Mouse (Mus musculus): ENCODE measurements around the gene Lpar6.
A peak's percentile ranks its signal among the peaks of the same experiment; 100 is the strongest.

Lpar6 gene

DNA sequence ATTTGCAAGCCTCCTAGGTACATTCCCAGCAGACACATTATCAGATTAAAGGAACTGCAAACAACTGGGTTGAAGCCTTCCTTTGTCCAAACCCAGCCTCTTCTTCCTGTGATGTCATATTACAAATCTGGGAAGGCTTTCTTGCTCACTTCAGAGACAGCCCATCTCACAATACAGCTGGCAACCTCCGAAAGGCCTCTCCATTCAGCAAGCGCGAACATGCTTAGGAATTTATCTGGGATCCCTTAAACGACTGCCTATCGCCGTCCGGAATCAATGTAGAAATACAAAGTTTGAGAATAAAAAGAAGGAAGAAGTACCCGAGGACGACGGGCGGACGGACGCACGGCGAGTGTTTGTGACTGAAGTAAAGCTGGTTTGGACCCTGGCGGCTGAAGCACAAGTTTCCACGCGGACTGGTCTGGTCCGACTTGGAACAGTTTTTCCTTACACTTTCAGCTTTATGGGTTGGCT is at the start of gene Lpar6:
Gene Lpar6, plus strand, starts transcription at position 48 of the 474 bp plus-strand sequence.
- DNase-seq (ENCODE audit: low spot score): peak; percentile 82

DNA sequence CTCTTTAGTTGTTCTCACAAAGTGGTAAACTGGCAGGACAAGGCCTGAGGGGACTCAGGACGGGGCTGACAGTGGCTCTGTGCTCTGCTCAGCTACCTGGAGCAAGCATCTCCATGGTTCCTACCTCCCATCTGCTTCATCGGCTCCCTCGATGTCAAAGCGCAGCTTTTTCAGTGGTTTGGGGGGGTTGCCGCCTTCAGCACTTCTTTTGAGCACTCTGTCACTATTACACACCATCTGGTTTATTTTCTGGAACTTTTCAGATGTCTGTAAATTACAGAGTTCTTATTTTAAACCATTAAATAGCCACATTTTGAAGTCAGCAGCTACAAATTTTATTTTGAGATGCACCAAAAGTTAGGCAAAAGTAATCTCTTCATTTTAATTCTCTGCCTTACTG is 38.6 kb upstream of the Lpar6 start:
- no peak for DNase-seq (ENCODE audit: low spot score)

DNA sequence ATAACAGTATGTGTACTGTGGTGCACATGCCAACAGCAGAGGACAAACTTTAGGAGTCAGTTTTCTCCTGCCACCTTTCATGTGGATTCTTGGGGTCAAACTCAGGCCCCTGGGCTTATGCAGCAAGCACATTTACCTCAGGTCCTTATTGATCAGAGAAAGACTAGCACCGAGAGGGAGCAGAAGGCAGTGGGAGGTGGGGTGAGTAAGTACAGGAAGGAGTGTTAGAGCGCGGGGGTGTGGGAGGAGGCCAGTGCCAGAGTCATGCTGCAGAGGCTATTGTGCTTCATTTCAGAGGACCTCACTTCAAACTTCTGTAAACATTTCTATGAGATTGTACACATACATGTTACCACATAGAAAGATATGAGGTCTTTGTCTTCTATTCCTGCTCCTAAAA is 36.2 kb upstream of the Lpar6 start:
- no peak for DNase-seq (ENCODE audit: low spot score)

DNA sequence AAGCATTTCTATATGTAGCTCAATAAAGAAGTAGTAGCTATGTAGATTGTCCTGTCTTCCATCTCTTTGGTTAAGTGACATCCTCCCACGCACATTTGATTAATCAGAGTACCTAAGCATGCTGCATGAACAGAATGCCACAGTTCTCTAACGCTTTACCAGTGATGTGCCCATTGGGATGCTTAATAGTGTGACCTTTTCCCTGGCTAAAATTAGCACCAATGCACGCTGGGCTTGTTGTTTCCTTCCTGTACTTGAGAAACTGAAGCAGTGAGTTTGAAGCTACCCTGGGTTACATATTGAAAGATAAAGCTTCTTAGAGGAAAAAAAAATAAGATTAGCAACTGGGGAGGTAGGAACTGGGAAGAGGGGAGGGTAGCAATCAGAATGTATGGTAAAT is 33.7 kb upstream of the Lpar6 start:
- no peak for DNase-seq (ENCODE audit: low spot score)

DNA sequence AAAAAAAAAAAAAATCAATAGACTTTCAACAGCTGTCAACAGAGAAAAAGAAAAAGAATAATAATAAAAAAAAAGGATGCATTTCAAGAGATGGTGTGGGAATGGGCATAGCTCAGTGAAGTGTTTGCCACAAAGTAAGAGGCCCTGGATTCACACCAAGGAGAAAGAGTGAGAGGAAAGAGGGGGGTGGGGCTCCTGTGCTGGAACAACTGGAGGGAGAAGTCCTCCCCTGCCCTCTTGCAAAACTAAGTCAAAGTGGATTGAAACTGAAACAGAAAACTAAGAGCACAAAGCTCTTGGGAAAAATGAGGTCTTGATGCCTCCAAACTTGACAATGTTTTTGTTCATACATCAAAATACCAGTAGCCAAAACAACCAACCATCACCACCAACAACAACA is 28.4 kb upstream of the Lpar6 start:
- peak; percentile 65 for DNase-seq (ENCODE audit: low spot score)

DNA sequence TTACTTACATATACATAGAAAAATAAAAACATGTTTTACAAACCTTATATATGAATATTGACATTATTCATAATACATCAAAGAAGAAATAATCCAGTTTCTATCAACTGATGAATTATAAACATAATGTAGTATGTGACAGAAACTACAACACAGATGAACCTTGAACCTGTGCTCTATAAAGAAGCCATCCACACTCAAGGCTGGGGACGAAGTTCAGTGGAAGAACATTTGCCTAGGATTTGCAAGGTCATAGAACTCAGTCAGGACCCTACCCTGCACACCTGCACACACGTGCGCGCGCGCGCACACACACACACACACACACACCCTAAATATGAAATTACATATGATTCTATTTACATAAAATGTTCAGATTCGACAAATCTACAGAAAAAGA is 27.5 kb upstream of the Lpar6 start:
- no peak for DNase-seq (ENCODE audit: low spot score)

DNA sequence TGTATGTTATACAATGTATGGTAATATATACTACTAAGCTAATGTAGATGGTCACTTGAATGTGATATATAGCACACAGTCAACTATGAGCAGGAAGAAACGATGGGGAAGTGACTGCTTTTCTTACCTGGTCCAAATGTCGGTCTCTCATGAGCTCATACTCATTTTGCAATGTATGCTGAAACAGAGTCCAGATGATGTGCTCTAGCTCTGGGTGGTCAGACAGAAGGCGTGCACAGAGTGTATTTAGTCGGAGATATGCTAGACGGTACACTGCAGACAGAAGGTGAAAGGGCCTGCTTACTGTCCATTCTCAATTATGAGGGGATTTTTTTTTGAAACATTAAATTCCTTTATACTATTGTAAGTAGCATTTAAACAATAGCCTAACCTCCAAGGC is 26.2 kb upstream of the Lpar6 start:
- no peak for DNase-seq (ENCODE audit: low spot score)

DNA sequence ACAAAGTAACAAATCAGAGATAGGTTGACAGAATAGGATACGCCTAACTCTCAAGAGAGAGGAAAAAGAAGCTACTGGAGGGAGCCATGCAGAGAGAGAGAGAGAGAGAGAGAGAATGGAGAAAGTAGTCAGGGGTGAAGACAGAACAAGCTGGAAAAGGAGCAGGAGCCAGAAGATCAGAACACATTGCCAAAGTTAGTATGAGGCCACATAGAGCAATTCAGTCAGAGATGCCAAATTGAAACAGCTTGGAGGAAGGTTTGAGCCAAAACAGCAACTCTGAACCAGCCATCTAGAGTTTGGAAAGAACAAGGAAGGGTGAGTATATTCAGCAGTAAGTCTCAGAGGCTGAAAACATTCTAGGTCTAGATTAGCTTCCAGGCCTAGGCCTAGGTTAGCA is 20.6 kb upstream of the Lpar6 start:
- peak; percentile 22 for DNase-seq (ENCODE audit: low spot score)

DNA sequence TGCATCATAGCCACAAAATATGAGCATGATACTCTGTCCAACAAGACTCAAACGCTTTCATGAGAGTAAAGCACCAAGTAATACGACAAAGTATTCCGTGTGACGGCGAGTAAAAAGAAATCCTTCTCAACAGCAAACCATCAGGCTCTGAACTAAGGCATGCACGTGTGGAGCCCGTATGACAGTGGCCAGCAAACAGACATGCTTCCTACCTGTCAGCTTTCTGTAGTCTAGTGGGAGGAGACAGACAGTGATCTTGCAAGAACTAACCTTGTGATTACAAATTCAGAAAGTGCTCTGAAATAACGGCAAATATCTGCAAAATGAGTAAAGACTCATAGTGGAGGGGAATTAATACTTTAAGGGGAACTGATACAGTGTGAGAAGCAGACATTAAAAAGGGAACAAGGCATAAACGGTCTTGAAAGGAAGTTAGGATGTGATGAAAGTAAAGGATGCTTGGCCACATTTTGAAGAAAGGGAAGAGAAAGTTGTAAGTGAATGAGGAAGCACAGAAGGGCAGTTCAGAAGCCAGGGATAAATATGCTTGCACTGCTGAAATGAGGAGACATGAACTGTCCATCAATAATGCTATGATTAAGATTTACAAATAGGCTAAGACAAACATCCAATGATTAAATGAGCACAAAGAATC is 15.3 kb upstream of the Lpar6 start:
- peak; percentile 21 for DNase-seq (ENCODE audit: low spot score)

DNA sequence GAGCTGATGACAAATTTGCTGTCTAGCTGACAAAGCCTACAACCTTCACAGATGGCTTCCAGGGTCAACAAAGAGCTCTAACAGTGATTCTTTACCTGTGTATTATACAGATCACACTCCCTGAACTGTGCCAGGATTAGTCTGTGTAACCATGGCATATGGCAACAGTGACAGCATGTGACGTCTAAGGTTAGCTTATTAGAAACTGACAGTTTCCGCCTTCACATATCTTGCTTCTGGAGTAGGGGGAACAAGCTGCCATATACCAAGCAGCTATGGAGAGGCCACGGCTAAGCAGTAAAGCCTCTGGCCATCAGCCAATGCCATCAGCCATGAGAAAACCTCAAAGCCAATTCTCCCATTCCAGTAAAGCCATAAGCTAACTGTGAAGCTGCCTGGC is 11.3 kb upstream of the Lpar6 start:
- no peak for DNase-seq (ENCODE audit: low spot score)

DNA sequence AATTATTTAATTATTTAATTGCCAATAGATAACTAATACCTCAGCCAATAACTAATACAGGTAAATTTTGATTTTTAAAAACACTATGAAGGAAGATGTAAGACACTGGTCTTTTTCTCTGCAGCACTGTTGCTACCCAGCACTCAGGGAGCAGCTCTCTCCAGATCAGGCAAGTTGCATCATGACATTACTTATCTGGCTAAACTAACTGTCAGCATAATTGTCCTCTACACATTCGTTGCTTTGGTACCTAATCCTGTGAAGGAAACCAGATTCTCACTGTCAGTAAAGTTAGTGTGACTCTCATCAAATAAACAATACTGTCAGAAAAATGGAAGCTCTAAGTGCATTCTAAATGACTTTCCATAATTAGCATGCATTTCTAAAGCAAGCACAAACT is 10.8 kb upstream of the Lpar6 start:
- DNase-seq (ENCODE audit: low spot score): no peak

DNA sequence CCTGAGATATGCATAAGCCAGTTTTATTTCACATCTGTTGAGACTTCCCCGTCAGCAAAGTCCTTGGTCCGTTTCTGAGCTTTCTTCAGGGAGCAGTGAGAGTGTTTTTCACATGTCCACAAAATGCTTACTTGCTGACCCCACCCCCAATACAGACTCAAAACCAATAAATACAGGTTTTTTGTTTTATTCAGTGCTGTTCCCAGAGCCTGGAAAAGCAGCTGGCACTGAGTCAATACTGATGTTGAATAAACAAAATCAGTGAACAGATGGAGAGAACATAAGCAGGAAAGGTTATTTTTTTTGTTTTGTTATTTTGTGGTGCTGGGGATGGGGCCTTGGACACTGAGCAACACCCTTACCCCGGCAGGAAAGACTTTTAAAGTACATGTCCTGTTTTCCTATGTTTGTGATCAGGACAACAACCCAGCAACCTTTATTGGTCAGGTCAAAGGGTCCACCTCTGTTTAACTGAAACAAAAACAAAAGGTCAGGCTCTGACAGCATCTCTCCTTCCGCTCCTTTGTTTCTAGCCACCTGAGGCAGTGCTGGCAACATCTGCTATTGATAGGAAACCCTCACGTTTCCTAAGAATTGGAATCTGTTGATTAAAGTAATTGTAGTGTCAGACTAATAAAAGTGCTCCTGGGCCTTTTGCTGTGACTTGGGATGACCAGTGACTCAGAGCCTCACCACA is 6.3 kb upstream of the Lpar6 start:
- no peak for DNase-seq (ENCODE audit: low spot score)

DNA sequence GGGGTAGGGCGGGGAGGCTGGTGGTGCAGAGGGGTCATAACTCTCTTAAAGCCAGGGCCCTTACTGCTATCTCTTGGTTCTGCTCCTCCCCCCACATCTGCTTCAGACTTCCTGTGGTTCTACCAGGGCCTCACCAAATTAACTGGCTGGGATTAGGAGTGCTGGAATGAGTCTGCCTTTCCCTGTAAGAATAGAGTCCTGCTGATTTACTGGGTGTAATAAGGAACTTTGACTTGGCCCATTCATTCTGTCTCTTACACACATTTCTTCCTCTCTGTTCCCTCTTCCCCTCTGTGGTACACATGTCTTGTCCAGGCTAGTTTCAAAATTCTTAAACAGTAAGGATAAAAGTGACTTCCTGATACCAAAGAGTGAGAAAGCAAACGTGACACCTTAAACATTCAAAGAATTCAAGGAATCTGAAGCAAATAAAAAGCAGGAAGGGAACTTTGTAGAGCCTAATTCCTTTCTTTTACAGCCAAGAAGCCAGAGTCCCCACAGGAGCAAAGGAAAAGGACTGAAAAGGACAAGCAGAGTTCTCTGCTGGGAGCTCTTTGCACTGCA is 3.1 kb upstream of the Lpar6 start:
- no peak for DNase-seq (ENCODE audit: low spot score)

DNA sequence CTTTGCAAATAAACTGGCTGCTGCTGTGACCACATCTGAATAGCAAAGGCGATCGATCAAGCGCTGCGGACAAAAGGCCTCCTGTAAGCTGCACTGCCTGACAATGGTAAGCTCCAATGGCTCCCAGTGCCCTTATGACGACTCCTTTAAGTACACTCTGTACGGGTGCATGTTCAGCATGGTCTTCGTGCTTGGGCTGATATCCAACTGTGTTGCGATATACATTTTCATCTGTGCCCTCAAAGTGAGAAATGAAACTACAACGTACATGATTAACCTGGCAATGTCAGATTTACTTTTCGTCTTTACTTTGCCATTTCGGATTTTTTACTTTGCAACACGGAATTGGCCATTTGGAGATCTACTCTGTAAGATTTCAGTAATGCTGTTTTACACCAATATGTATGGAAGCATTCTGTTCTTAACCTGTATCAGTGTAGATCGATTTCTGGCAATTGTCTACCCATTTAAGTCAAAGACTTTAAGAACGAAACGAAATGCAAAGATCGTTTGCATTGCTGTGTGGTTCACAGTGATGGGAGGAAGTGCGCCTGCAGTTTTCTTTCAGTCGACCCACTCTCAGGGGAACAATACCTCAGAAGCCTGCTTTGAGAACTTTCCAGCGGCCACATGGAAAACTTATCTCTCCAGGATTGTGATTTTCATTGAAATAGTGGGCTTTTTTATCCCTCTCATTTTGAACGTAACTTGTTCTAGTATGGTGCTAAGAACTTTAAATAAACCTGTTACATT is 979 bp downstream of the Lpar6 start:
- DNase-seq (ENCODE audit: low spot score): peak; percentile 64

DNA sequence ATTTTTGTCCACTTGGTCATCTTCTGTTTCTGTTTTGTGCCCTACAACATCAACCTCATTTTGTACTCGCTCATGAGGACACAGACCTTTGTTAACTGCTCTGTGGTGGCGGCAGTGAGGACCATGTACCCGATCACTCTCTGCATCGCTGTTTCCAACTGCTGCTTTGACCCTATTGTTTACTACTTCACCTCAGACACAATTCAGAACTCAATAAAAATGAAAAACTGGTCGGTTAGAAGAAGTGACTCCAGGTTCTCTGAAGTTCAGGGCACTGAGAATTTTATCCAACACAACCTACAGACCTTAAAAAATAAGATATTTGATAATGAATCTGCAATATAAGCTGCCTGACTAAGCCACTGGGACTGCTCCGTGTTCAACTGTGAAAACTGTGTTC is 1.6 kb downstream of the Lpar6 start:
- peak; percentile 21 for DNase-seq (ENCODE audit: low spot score)

DNA sequence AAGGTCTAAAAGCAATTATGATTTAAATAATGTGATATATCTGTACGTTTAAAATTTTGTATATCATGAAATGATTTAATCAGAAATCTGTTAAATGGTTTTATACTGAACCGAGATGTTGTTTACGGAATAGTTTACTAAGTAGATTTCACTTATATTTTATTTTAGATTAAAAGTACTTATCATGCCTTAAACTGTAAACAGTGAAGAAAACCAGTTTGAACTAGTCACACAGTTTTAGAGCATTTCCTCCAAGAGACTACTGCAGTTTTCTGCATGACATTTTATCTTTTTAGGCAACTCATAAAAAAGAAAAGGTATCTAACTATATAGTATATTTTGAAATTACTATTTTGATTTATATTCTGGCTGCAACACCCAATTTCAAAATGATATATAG is 2.2 kb downstream of the Lpar6 start:
- no peak for DNase-seq (ENCODE audit: low spot score)

DNA sequence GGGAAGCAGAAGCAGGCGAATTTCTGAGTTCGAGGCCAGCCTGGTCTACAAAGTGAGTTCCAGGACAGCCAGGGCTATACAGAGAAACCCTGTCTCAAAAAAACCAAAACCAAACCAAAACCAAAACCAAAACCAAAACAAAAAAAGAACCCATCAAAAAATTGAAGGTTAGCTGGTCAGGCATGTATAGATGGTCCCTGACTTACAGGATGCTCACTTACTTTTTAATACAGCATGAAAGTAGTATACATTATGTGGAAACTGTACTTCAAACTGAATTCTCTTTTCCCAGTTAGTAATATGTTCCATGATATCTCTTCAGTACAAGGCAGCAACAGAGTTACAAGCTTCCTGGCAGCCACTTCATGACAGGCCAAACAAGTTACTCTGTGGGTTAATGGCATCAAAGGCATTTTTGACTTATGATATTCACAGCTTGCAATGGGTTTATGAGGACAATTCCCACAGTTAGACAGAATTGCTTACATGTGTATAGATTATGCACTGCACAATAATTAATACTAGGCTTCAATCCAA is 6.4 kb downstream of the Lpar6 start:
- DNase-seq (ENCODE audit: low spot score): no peak

DNA sequence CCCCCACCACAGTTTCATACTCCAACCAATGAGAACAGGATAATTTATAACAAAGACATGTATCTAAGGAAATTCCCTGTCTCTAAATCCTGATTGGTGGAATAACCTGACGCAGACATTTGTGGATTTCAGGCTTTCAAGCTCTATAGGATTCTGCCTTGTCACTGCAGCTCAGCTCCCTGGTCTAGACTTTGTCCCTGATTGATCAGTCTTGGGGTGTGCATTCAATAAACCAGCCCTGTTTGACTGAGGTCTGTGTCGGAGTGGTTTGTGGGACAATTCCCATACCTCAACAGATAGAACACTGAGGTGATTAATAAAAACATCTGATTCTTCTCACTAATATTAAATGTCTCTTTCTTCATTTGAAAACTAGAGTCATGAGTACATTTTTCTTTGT is 12.4 kb downstream of the Lpar6 start:
- DNase-seq (ENCODE audit: low spot score): no peak

DNA sequence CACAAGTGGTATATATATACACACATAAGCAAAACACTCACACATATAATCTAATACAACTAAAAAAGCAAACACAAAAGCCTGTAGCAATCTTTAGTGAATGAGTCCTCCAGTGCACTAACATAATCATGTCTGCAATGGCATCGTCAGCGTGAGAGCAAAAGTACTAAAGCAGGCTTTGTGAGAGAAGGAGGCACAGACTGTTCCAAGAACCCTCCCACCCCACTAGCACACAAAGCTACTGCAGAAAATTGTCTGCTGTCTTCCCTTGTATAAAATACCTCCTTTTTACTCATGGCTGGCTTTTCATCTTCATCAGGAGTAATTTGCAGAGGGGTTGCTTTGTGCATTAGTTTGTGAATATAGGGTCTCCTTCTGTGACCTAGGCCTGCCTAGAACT is 14.6 kb downstream of the Lpar6 start:
- no peak for DNase-seq (ENCODE audit: low spot score)

DNA sequence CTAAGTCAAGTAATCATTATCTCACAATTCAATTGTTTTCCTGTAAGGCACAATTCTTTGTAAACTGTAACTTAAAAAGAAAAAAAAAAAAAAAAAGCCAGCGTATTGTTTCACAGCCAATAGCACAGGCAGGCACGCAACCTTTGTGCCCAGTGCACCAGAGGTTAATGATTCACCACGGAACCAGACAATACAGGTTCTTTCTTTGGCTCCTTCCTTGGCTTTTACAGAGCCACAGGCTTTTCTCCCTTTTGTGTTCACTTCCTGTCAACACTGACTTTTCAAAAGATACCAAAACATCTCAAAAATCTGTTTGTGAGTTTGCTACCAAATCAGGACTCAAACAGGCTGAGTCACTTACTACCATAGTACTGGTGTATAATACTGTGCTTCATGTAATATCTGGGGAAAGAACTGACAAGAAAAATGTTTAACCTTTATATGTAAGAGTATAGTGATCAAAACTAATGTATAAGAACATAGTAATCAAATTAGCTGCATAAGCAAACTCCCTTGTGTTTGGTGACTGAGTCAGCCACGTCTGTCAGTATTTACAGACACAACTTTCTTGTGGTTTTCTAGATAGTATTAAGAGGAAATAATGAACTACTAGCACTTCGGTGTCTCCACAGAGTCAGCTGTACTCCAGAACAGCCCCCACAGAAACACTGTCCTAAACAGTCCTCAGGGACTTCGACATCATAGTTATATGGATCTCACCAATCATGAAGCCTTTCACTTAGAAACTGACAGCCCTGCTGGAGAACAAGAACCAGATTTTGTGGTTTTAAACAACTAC is 16.0 kb downstream of the Lpar6 start:
- DNase-seq (ENCODE audit: low spot score): no peak

DNA sequence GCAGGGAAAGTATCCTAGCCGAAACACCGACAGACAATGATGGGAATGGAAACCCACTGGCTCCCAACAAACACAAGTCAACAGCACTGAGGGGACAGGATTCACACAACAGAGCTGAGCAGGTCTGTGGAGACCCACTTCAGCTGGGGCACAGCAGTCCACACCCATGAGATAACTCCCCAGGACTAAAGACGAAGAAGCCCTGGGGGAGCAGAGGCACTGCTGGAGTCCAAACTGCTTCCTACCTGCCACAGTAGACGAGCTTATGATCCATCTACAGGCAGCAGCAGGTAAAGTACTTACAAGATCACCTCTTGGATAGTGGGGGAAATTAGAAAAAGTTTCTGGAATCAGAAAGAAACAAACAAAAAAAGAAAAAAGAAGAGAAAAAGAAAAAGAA is 16.7 kb downstream of the Lpar6 start:
- no peak for DNase-seq (ENCODE audit: low spot score)

All from lung, postnatal 25 days (tissue).